Mouse (Mus musculus): ENCODE measurements around the gene Prkcd. TPM values are rescaled to one million over a fixed set of nuclear protein-coding genes. Genes with fewer than 3 reads are reported as not detected.

Gene Prkcd
- polyA plus RNA-seq, 1 experiment from 2014 or later = 40.7 TPM

GRCm38 (mm10) chr14:30622556-30622955 is 3.5 kb downstream of the Prkcd start:
- Histone ChIP-seq H3K9ac (no peak overlapping the region), H3K27me3 (replicated peaks) (no peaks in the 10 kb centered on the region), H3K4me2 (no peak overlapping the region), H3K9me3 (replicated peaks) (no peaks in the 10 kb centered on the region), H3K4me3 (no peak overlapping the region), H3K27ac (ENCODE audit: poor library complexity, severe bottlenecking) (no peak overlapping the region), H3K36me3 (no peaks in the 10 kb centered on the region), H3K4me1 (replicated peaks) (peaks cover 35% of the 10 kb centered on the region)
- WGBS = 87% methylated on average over 8 of the region's 8 CpGs
- no peak for ATAC-seq (ENCODE audit: insufficient number of reproducible peaks, low FRiP score)

GRCm38 (mm10) chr14:30622130-30622529 is 3.9 kb downstream of the Prkcd start:
- Histone ChIP-seq H3K9ac (no peak overlapping the region), H3K36me3 (no peaks in the 10 kb centered on the region), H3K4me1 (replicated peaks) (peaks cover 35% of the 10 kb centered on the region), H3K27ac (ENCODE audit: poor library complexity, severe bottlenecking) (no peak overlapping the region), H3K27me3 (replicated peaks) (no peaks in the 10 kb centered on the region), H3K4me3 (no peak overlapping the region), H3K9me3 (replicated peaks) (no peaks in the 10 kb centered on the region), H3K4me2 (no peak overlapping the region)
- ATAC-seq (ENCODE audit: insufficient number of reproducible peaks, low FRiP score) = no peak
- WGBS = 75% methylated on average over 7 of the region's 7 CpGs

GRCm38 (mm10) chr14:30619982-30620578 is 5.9 kb downstream of the Prkcd start:
- Histone ChIP-seq H3K27ac (ENCODE audit: poor library complexity, severe bottlenecking) (no peak overlapping the region), H3K27me3 (replicated peaks) (no peaks in the 10 kb centered on the region), H3K4me3 (no peak overlapping the region), H3K9me3 (replicated peaks) (no peaks in the 10 kb centered on the region), H3K4me2 (no peak overlapping the region), H3K9ac (no peak overlapping the region), H3K36me3 (no peaks in the 10 kb centered on the region), H3K4me1 (replicated peaks) (peaks cover 30% of the 10 kb centered on the region)
- 60% methylated on average over 7 of the region's 7 CpGs for WGBS
- no peak for ATAC-seq (ENCODE audit: insufficient number of reproducible peaks, low FRiP score)

GRCm38 (mm10) chr14:30618746-30619275 is 7.2 kb downstream of the Prkcd start:
- Histone ChIP-seq H3K27ac (ENCODE audit: poor library complexity, severe bottlenecking) (no peak overlapping the region), H3K27me3 (replicated peaks) (no peaks in the 10 kb centered on the region), H3K9ac (no peak overlapping the region), H3K9me3 (replicated peaks) (no peaks in the 10 kb centered on the region), H3K4me1 (replicated peaks) (peaks cover 22% of the 10 kb centered on the region), H3K36me3 (no peaks in the 10 kb centered on the region), H3K4me2 (no peak overlapping the region), H3K4me3 (no peak overlapping the region)
- 95% methylated on average over 2 of the region's 2 CpGs for WGBS
- no peak for ATAC-seq (ENCODE audit: insufficient number of reproducible peaks, low FRiP score)

GRCm38 (mm10) chr14:30616751-30617150 is 9.3 kb downstream of the Prkcd start:
- Histone ChIP-seq H3K4me3 (no peak overlapping the region), H3K27ac (ENCODE audit: poor library complexity, severe bottlenecking) (no peak overlapping the region), H3K4me1 (replicated peaks) (peaks cover 26% of the 10 kb centered on the region), H3K36me3 (no peaks in the 10 kb centered on the region), H3K27me3 (replicated peaks) (no peaks in the 10 kb centered on the region), H3K9me3 (replicated peaks) (no peaks in the 10 kb centered on the region), H3K9ac (no peak overlapping the region), H3K4me2 (no peak overlapping the region)
- no peak for ATAC-seq (ENCODE audit: insufficient number of reproducible peaks, low FRiP score)
- 72% methylated on average over 2 of the region's 2 CpGs for WGBS

- Histone ChIP-seq H3K27me3 (replicated peaks) (no peaks in the 10 kb centered on the region), H3K9ac (no peak overlapping the region)
Measured at GRCm38 (mm10) chr14:30612962-30613715, 12.9 kb downstream of the Prkcd start.

GRCm38 (mm10) chr14:30612523-30612922 is 13.5 kb downstream of the Prkcd start:
- no peak overlapping the region for H3K9ac ChIP-seq
- 19% methylated on average over 7 of the region's 7 CpGs for WGBS
- H3K27me3 ChIP-seq (replicated peaks) = no peaks in the 10 kb centered on the region
- peaks cover 7% of the 10 kb centered on the region for H3K36me3 ChIP-seq
- H3K4me2 ChIP-seq = no peak overlapping the region
- ATAC-seq (ENCODE audit: insufficient number of reproducible peaks, low FRiP score) = 0 out of 2 replicates have a peak, but pooled peaks have one; percentile 20
- no peak overlapping the region for H3K4me3 ChIP-seq
- H3K9me3 ChIP-seq (replicated peaks) = no peaks in the 10 kb centered on the region
- H3K27ac ChIP-seq (ENCODE audit: poor library complexity, severe bottlenecking) = no peak overlapping the region
- peaks cover 27% of the 10 kb centered on the region for H3K4me1 ChIP-seq (replicated peaks)

More at GRCm38 (mm10) chr14:30612962-30613715, 12.9 kb downstream of the Prkcd start:
- Histone ChIP-seq H3K4me3 (no peak overlapping the region), H3K4me2 (no peak overlapping the region), H3K27ac (ENCODE audit: poor library complexity, severe bottlenecking) (no peak overlapping the region), H3K36me3 (peaks cover 6% of the 10 kb centered on the region), H3K9me3 (replicated peaks) (no peaks in the 10 kb centered on the region), H3K4me1 (replicated peaks) (peaks cover 27% of the 10 kb centered on the region)
- 79% methylated on average over 2 of the region's 2 CpGs for WGBS
- ATAC-seq (ENCODE audit: insufficient number of reproducible peaks, low FRiP score) = no peak

- peaks cover 27% of the 10 kb centered on the region for H3K4me1 ChIP-seq (replicated peaks)
- no peak for ATAC-seq (ENCODE audit: insufficient number of reproducible peaks, low FRiP score)
- 68% methylated on average over 3 of the region's 3 CpGs for WGBS
- H3K4me2 ChIP-seq = no peak overlapping the region
- no peak overlapping the region for H3K27ac ChIP-seq (ENCODE audit: poor library complexity, severe bottlenecking)
- H3K36me3 ChIP-seq = peaks cover 16% of the 10 kb centered on the region
- no peaks in the 10 kb centered on the region for H3K27me3 ChIP-seq (replicated peaks)
- no peak overlapping the region for H3K9ac ChIP-seq
- no peak overlapping the region for H3K4me3 ChIP-seq
- H3K9me3 ChIP-seq (replicated peaks) = no peaks in the 10 kb centered on the region
Measured at GRCm38 (mm10) chr14:30610940-30611339, 15.1 kb downstream of the Prkcd start.

- 75% methylated on average over 2 of the region's 2 CpGs for WGBS
- ATAC-seq (ENCODE audit: insufficient number of reproducible peaks, low FRiP score) = no peak
- no peaks in the 10 kb centered on the region for H3K27me3 ChIP-seq (replicated peaks)
- no peak overlapping the region for H3K9ac ChIP-seq
- no peak overlapping the region for H3K4me3 ChIP-seq
- H3K4me2 ChIP-seq = no peak overlapping the region
- peaks cover 19% of the 10 kb centered on the region for H3K36me3 ChIP-seq
- H3K9me3 ChIP-seq (replicated peaks) = no peaks in the 10 kb centered on the region
- H3K4me1 ChIP-seq (replicated peaks) = peaks cover 27% of the 10 kb centered on the region
- H3K27ac ChIP-seq (ENCODE audit: poor library complexity, severe bottlenecking) = no peak overlapping the region
Measured at GRCm38 (mm10) chr14:30610304-30610703, 15.7 kb downstream of the Prkcd start.

- Histone ChIP-seq H3K4me3 (no peak overlapping the region), H3K27me3 (replicated peaks) (no peaks in the 10 kb centered on the region), H3K9me3 (replicated peaks) (no peaks in the 10 kb centered on the region), H3K36me3 (peaks cover 19% of the 10 kb centered on the region), H3K9ac (no peak overlapping the region), H3K4me1 (replicated peaks) (peaks cover 24% of the 10 kb centered on the region), H3K27ac (ENCODE audit: poor library complexity, severe bottlenecking) (no peak overlapping the region), H3K4me2 (no peak overlapping the region)
- 86% methylated on average over 3 of the region's 3 CpGs for WGBS
- no peak for ATAC-seq (ENCODE audit: insufficient number of reproducible peaks, low FRiP score)
Measured at GRCm38 (mm10) chr14:30609499-30609898, 16.5 kb downstream of the Prkcd start.

GRCm38 (mm10) chr14:30608176-30608575 is 17.8 kb downstream of the Prkcd start:
- H3K36me3 ChIP-seq = peaks cover 25% of the 10 kb centered on the region
- peaks cover 24% of the 10 kb centered on the region for H3K4me1 ChIP-seq (replicated peaks)
- no peak for ATAC-seq (ENCODE audit: insufficient number of reproducible peaks, low FRiP score)
- no peak overlapping the region for H3K4me3 ChIP-seq
- no peak overlapping the region for H3K9ac ChIP-seq
- no peaks in the 10 kb centered on the region for H3K27me3 ChIP-seq (replicated peaks)
- no peaks in the 10 kb centered on the region for H3K9me3 ChIP-seq (replicated peaks)
- H3K27ac ChIP-seq (ENCODE audit: poor library complexity, severe bottlenecking) = no peak overlapping the region
- no peak overlapping the region for H3K4me2 ChIP-seq
- WGBS = 89% methylated on average over 6 of the region's 6 CpGs

Measured in heart, embryonic 12.5 days (tissue).